Mouse (Mus musculus): ENCODE data around the gene Abraxas2. TPM values are rescaled to one million over a fixed set of nuclear protein-coding genes. Genes with fewer than 3 reads are reported as not detected.

The Abraxas2 gene
- total RNA-seq, 1 experiment from 2014 or later = 45.3 TPM

DNA sequence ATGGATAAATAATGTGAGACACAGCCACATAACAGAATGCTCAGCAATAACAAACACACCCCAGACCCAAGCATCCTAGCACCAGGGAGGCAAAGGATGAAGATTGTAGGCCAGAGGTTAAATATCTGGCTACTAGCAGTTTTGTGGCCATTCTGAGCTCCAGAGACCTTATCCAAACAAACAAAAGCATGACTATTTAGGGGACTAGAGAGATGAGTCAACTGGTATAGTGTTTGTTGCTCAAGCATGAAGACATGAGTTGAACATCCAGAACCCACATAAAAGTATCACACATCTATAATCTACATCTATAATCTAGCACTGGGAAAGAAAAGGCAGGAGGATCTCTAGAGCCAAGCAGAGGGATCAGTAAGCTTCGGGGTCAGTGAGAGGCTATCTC is 16.6 kb upstream of the Abraxas2 start:
- ATAC-seq (replicated peaks in 1 of 2; ENCODE audit: insufficient read depth in 1 of 2, low FRiP score in 2 of 2, low TSS enrichment in 1 of 2, low read depth in 1 of 2, poor library complexity in 2 of 2, severe bottlenecking in 2 of 2) = no peak

GRCm38 (mm10) chr7:132843152-132843551 is 15.9 kb upstream of the Abraxas2 start:
- no peak for ATAC-seq (replicated peaks in 1 of 2; ENCODE audit: insufficient read depth in 1 of 2, low FRiP score in 2 of 2, low TSS enrichment in 1 of 2, low read depth in 1 of 2, poor library complexity in 2 of 2, severe bottlenecking in 2 of 2)

GRCm38 (mm10) chr7:132852173-132852844 is 6.7 kb upstream of the Abraxas2 start, which contains the start of gene Eef1akmt2:
Eef1akmt2 (minus strand) TSS chr7:132852673.
- ATAC-seq (replicated peaks in 1 of 2; ENCODE audit: insufficient read depth in 1 of 2, low FRiP score in 2 of 2, low TSS enrichment in 1 of 2, low read depth in 1 of 2, poor library complexity in 2 of 2, severe bottlenecking in 2 of 2) = peak; percentile 94 to 95

GRCm38 (mm10) chr7:132853361-132853760 is 5.7 kb upstream of the Abraxas2 start:
- ATAC-seq (replicated peaks in 1 of 2; ENCODE audit: insufficient read depth in 1 of 2, low FRiP score in 2 of 2, low TSS enrichment in 1 of 2, low read depth in 1 of 2, poor library complexity in 2 of 2, severe bottlenecking in 2 of 2) = no peak

GRCm38 (mm10) chr7:132853946-132854345 is 5.1 kb upstream of the Abraxas2 start:
- no peak for ATAC-seq (replicated peaks in 1 of 2; ENCODE audit: insufficient read depth in 1 of 2, low FRiP score in 2 of 2, low TSS enrichment in 1 of 2, low read depth in 1 of 2, poor library complexity in 2 of 2, severe bottlenecking in 2 of 2)

GRCm38 (mm10) chr7:132856083-132856482 is 2.9 kb upstream of the Abraxas2 start:
- ATAC-seq (replicated peaks in 1 of 2; ENCODE audit: insufficient read depth in 1 of 2, low FRiP score in 2 of 2, low TSS enrichment in 1 of 2, low read depth in 1 of 2, poor library complexity in 2 of 2, severe bottlenecking in 2 of 2) = no peak

DNA sequence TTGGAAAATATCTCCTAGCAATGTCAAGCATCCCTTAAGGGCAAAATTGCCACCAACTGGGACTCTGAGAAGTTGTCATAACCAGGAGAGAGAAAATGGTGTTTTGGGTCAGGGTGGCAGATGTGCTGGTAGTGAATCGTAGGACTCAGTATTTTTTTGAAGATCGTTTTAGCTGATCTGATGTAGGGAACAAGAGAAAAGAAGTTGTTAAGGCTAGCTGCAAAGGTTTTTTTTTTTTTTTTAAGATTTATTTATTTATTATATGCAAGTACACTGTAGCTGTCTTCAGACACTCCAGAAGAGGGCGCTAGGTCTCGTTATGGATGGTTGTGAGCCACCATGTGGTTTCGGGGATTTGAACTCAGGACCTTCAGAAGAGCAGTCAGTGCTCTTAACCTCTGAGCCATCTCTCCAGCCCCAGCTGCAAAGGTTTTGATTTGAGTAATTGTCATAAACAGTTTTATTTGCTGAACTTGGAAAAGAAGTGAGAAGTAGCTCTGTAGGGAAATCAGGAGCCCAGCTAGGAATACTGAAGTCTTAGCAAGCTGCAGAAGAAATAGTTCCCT is 899 bp upstream of the Abraxas2 start:
- no peak for ATAC-seq (replicated peaks in 1 of 2; ENCODE audit: insufficient read depth in 1 of 2, low FRiP score in 2 of 2, low TSS enrichment in 1 of 2, low read depth in 1 of 2, poor library complexity in 2 of 2, severe bottlenecking in 2 of 2)

DNA sequence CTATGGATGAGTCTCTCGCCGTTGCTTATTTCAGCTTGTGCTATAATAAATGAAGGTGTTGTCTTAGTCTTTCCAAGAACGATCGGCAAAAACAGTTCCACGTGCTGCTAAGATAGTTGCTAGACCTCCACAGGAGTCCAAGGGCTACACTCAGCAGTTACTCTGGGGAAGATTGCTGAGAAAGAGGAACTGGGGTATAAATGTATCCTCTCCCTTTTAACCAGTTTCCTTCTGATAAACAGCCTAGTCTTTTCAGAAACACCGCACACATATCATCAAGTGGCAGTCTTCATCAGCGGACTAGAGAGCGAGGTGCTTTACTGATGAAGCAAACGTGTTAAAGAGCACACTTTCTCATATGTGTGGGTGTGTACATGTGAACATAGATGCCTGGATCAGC is 7.3 kb downstream of the Abraxas2 start:
- peak; percentile 55 to 68; a peak in 3 of 4 replicates for ATAC-seq (replicated peaks in 1 of 2; ENCODE audit: insufficient read depth in 1 of 2, low FRiP score in 2 of 2, low TSS enrichment in 1 of 2, low read depth in 1 of 2, poor library complexity in 2 of 2, severe bottlenecking in 2 of 2)

DNA sequence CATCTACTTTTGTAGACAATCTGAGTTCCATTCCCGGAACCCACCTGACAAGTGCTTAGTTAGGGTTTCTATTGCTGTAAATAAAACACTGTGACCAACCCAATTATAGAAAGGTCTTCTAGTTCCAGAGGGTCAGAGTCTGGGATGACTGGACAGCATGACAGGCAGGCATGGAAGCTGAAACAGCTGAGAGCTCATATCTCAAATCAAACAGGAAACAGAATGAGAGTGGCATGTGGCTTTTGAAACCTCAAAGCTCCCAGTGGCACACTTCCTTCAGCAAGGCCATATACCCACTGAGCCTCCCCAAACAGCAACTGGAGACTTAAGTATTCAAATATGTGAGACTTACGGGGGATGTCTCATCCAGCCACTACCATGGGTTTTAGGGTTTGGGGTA is 14.0 kb downstream of the Abraxas2 start:
- ATAC-seq (replicated peaks in 1 of 2; ENCODE audit: insufficient read depth in 1 of 2, low FRiP score in 2 of 2, low TSS enrichment in 1 of 2, low read depth in 1 of 2, poor library complexity in 2 of 2, severe bottlenecking in 2 of 2) = peak; percentile 68 to 71

- no peak for ATAC-seq (replicated peaks in 1 of 2; ENCODE audit: insufficient read depth in 1 of 2, low FRiP score in 2 of 2, low TSS enrichment in 1 of 2, low read depth in 1 of 2, poor library complexity in 2 of 2, severe bottlenecking in 2 of 2)
Measured at GRCm38 (mm10) chr7:132875391-132876086, 16.5 kb downstream of the Abraxas2 start.

GRCm38 (mm10) chr7:132880276-132880675 is 21.3 kb downstream of the Abraxas2 start:
- ATAC-seq (replicated peaks in 1 of 2; ENCODE audit: insufficient read depth in 1 of 2, low FRiP score in 2 of 2, low TSS enrichment in 1 of 2, low read depth in 1 of 2, poor library complexity in 2 of 2, severe bottlenecking in 2 of 2) = no peak

- 0 out of 4 replicates have a peak, but pooled peaks of 1 of the 2 experiments have one; percentile 32 for ATAC-seq (replicated peaks in 1 of 2; ENCODE audit: insufficient read depth in 1 of 2, low FRiP score in 2 of 2, low TSS enrichment in 1 of 2, low read depth in 1 of 2, poor library complexity in 2 of 2, severe bottlenecking in 2 of 2)
Measured at GRCm38 (mm10) chr7:132882343-132882742, 23.3 kb downstream of the Abraxas2 start.

DNA sequence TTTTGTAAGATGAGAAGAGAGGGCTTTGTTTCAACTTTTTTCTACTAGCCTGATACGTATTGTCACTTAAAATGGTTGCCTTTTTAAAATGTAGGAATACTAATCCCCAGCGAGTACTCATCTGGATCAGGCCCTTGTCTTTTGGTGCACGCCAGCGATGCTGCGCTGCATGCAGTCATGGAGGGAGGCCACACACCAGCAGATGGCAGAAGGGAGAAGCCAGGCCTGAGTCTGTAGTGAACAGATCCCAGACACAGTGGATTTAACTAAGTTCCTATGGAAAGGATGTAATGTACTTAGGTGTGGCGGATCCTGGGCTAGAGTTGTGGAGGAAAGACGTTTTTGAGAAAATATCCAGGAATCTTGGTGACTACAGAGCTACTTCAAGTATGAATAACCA is 25.0 kb downstream of the Abraxas2 start:
- ATAC-seq (replicated peaks in 1 of 2; ENCODE audit: insufficient read depth in 1 of 2, low FRiP score in 2 of 2, low TSS enrichment in 1 of 2, low read depth in 1 of 2, poor library complexity in 2 of 2, severe bottlenecking in 2 of 2) = no peak

GRCm38 (mm10) chr7:132887019-132887804 is 28.2 kb downstream of the Abraxas2 start:
- no peak for ATAC-seq (replicated peaks in 1 of 2; ENCODE audit: insufficient read depth in 1 of 2, low FRiP score in 2 of 2, low TSS enrichment in 1 of 2, low read depth in 1 of 2, poor library complexity in 2 of 2, severe bottlenecking in 2 of 2)

- no peak for ATAC-seq (replicated peaks in 1 of 2; ENCODE audit: insufficient read depth in 1 of 2, low FRiP score in 2 of 2, low TSS enrichment in 1 of 2, low read depth in 1 of 2, poor library complexity in 2 of 2, severe bottlenecking in 2 of 2)
Measured at GRCm38 (mm10) chr7:132888052-132888451, 29.0 kb downstream of the Abraxas2 start.

- peak; percentile 46 to 51; a peak in 2 of 4 replicates for ATAC-seq (replicated peaks in 1 of 2; ENCODE audit: insufficient read depth in 1 of 2, low FRiP score in 2 of 2, low TSS enrichment in 1 of 2, low read depth in 1 of 2, poor library complexity in 2 of 2, severe bottlenecking in 2 of 2)
Measured at GRCm38 (mm10) chr7:132888518-132889249, 29.7 kb downstream of the Abraxas2 start.

DNA sequence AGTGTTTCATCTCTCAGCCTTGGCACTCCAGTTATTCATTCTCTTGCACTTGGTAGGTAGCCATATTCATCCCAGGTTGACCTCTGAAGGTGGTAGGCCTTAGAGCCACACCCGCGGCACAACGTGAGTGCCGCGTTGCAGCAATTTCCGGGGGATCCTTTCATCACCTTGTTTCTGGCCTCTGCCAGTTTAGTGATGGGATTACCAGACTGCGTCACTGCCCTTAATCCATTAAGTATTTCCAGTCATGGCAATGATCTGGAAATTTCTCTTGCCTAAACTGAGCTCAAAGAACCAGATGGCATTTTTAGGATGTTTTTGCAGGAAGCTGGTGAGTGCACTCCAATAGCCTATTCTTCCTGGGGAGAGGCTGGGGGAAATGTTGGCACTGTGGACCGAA is 30.7 kb downstream of the Abraxas2 start:
- ATAC-seq (replicated peaks in 1 of 2; ENCODE audit: insufficient read depth in 1 of 2, low FRiP score in 2 of 2, low TSS enrichment in 1 of 2, low read depth in 1 of 2, poor library complexity in 2 of 2, severe bottlenecking in 2 of 2) = no peak

All from hematopoietic stem cell, adult 5-6 weeks (primary cell).